Mouse (Mus musculus): ENCODE measurements around the gene Papss2.

- TF ChIP-seq CTCF (IDR thresholded peaks at IDR 0.05; ENCODE audit: low read depth, low read length): no peak
- no peak for TF ChIP-seq POLR2A (IDR thresholded peaks at IDR 0.05; ENCODE audit: insufficient read depth, low read length)
Measured at GRCm38 (mm10) chr19:32659346-32659745, 63.8 kb downstream of the Papss2 start.

Measured in ES-Bruce4 (cell line).